Mouse (Mus musculus): ENCODE measurements at regions not wholly inside any gene's neighbourhood (a gene's known extent, or its start where the extent isn't known, plus 50 kb on each side); places are given as distances from the start of the nearest gene placed in this dataset.

DNA sequence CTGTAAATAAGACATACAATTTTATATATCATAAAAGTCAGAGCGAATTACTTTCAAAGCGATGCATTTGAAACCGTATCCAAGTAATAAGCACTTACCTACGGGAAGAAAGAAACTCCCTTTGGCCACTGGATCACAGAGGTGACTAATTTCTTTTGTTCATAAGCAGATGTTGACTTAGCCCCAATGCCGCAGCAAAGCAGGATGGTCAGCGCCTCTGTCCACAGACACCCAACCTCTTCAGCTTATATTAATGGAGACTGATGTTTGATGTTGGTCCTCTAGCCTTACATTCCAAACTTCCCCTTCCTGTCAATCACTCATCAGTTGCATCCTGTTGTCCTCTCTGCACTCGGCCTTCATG is 247.9 kb downstream of the Tbc1d1 start:
- H3K36me3 ChIP-seq (ENCODE audit: control insufficient read depth in 1 of 2, insufficient read depth in 2 of 2, low read length in 2 of 2), result no peaks in the 10 kb centered on the region
- H3K4me1 ChIP-seq (ENCODE audit: control insufficient read depth in 1 of 2, insufficient read depth in 2 of 2, low read length in 2 of 2), result no peaks in the 10 kb centered on the region
- H3K79me2 ChIP-seq (ENCODE audit: control insufficient read depth, insufficient read depth, low read length, poor library complexity), result no peaks in the 10 kb centered on the region
- H3K27ac ChIP-seq (ENCODE audit: control insufficient read depth, low read depth, low read length), result no peak overlapping the region
- TF ChIP-seq ZNF384 (IDR thresholded peaks at IDR 0.05; ENCODE audit: low read depth, low read length), result no peak
- TF ChIP-seq MYC (IDR thresholded peaks at IDR 0.05; ENCODE audit: low read depth, low read length), result no peak
- no peak for TF ChIP-seq CHD1 (IDR thresholded peaks at IDR 0.05; ENCODE audit: low read depth, low read length)
- TF ChIP-seq ELF1 (IDR thresholded peaks at IDR 0.05; ENCODE audit: low read depth, low read length), result no peak
- TF ChIP-seq MYB (IDR thresholded peaks at IDR 0.05; ENCODE audit: low read depth, low read length), result no peak
- no peak; the same call in 1 of the 2 replicates for TF ChIP-seq POLR2AphosphoS5 (IDR thresholded peaks at IDR 0.05; ENCODE audit: borderline replicate concordance, low read depth, low read length)
- no peak for TF ChIP-seq ETS1 (IDR thresholded peaks at IDR 0.05; ENCODE audit: low read depth, low read length)
- H3K9ac ChIP-seq (ENCODE audit: control insufficient read depth, low read depth, low read length, poor library complexity, severe bottlenecking), result no peak overlapping the region
- DNase-seq (ENCODE audit: low read depth, low spot score), result peak; percentile 21
- no peaks in the 10 kb centered on the region for H3K9me3 ChIP-seq (replicated peaks; ENCODE audit: insufficient read depth, low read length)
- H3K4me3 ChIP-seq (ENCODE audit: control insufficient read depth in 1 of 2, insufficient read depth in 1 of 2, low read depth in 2 of 2, low read length in 2 of 2), result no peak overlapping the region
- H3K27me3 ChIP-seq (ENCODE audit: control insufficient read depth in 1 of 2, insufficient read depth in 2 of 2, low read length in 2 of 2), result no peaks in the 10 kb centered on the region

DNA sequence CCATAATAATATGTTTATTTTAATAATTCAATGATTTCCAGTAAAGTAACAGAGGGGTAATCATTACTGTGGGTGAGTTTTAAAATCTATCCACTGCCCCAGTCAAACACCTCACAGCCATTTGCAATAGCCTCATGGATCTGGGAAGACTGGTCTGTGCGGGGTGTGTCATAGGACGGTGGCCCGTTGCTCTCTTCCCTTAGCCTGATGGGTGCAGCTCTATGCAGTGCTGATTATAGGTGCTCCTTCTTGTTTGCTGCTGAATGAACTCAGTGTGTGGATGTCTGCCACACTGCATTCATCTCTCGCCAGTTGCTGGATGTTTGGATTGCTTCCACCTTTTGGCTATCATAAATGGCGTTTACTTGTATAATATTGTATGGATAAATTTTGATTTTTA is 248.4 kb downstream of the Tbc1d1 start:
- H3K9me3 ChIP-seq (replicated peaks; ENCODE audit: insufficient read depth, low read length), result no peaks in the 10 kb centered on the region
- no peaks in the 10 kb centered on the region for H3K36me3 ChIP-seq (ENCODE audit: control insufficient read depth in 1 of 2, insufficient read depth in 2 of 2, low read length in 2 of 2)
- H3K27me3 ChIP-seq (ENCODE audit: control insufficient read depth in 1 of 2, insufficient read depth in 2 of 2, low read length in 2 of 2), result no peaks in the 10 kb centered on the region
- no peak overlapping the region for H3K27ac ChIP-seq (ENCODE audit: control insufficient read depth, low read depth, low read length)
- H3K79me2 ChIP-seq (ENCODE audit: control insufficient read depth, insufficient read depth, low read length, poor library complexity), result no peaks in the 10 kb centered on the region
- H3K9ac ChIP-seq (ENCODE audit: control insufficient read depth, low read depth, low read length, poor library complexity, severe bottlenecking), result no peak overlapping the region
- DNase-seq (ENCODE audit: low read depth, low spot score), result peak; percentile 20
- TF ChIP-seq MAZ (IDR thresholded peaks at IDR 0.05; ENCODE audit: low read depth, low read length), result no peak
- no peak for TF ChIP-seq RCOR1 (IDR thresholded peaks at IDR 0.05; ENCODE audit: low read depth, low read length)
- TF ChIP-seq SIN3A (IDR thresholded peaks at IDR 0.05; ENCODE audit: low read length), result no peak
- no peak for TF ChIP-seq TCF12 (IDR thresholded peaks at IDR 0.05; ENCODE audit: low read depth, low read length)
- no peak for TF ChIP-seq POLR2A (IDR thresholded peaks at IDR 0.05; ENCODE audit: control insufficient read depth in 1 of 2, insufficient read depth in 1 of 2, low read depth in 1 of 2, low read length in 2 of 2, poor library complexity in 1 of 2)
- no peak for TF ChIP-seq SMC3 (IDR thresholded peaks at IDR 0.05; ENCODE audit: low read depth, low read length)
- TF ChIP-seq RAD21 (IDR thresholded peaks at IDR 0.05; ENCODE audit: low read depth, low read length), result no peak
- H3K4me3 ChIP-seq (ENCODE audit: control insufficient read depth in 1 of 2, insufficient read depth in 1 of 2, low read depth in 2 of 2, low read length in 2 of 2), result no peak overlapping the region
- no peaks in the 10 kb centered on the region for H3K4me1 ChIP-seq (ENCODE audit: control insufficient read depth in 1 of 2, insufficient read depth in 2 of 2, low read length in 2 of 2)

DNA sequence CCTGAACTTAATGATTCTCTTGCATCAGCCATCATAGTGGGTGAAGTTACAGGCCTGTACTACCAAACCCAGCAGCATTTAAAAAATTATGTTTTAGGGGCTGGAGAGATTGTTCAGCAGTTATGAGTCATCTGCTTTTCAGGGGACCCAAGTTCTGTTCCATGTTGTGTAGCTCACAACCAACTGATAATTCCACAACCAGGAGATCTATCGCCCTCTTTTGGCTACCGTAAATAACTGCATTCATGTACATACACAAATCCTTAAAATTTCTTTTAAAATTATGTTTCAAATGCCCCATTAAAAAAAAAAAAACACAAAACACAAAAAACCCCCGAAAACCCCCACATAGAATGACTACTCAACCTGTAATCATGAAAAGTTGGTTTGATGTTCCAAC is 252.8 kb downstream of the Tbc1d1 start:
- Histone ChIP-seq H3K27ac (ENCODE audit: control insufficient read depth, low read depth, low read length) (no peak overlapping the region), H3K4me1 (ENCODE audit: control insufficient read depth in 1 of 2, insufficient read depth in 2 of 2, low read length in 2 of 2) (no peaks in the 10 kb centered on the region), H3K9me3 (replicated peaks; ENCODE audit: insufficient read depth, low read length) (no peaks in the 10 kb centered on the region), H3K27me3 (ENCODE audit: control insufficient read depth in 1 of 2, insufficient read depth in 2 of 2, low read length in 2 of 2) (no peaks in the 10 kb centered on the region), H3K4me3 (ENCODE audit: control insufficient read depth in 1 of 2, insufficient read depth in 1 of 2, low read depth in 2 of 2, low read length in 2 of 2) (no peak overlapping the region), H3K79me2 (ENCODE audit: control insufficient read depth, insufficient read depth, low read length, poor library complexity) (no peaks in the 10 kb centered on the region), H3K9ac (ENCODE audit: control insufficient read depth, low read depth, low read length, poor library complexity, severe bottlenecking) (no peak overlapping the region), H3K36me3 (ENCODE audit: control insufficient read depth in 1 of 2, insufficient read depth in 2 of 2, low read length in 2 of 2) (no peaks in the 10 kb centered on the region)
- peak; percentile 54 for DNase-seq (ENCODE audit: low read depth, low spot score)
- TF ChIP-seq RAD21 (IDR thresholded peaks at IDR 0.05; ENCODE audit: low read depth, low read length) (peak; percentile 57), SMC3 (IDR thresholded peaks at IDR 0.05; ENCODE audit: low read depth, low read length) (peak; percentile 52), CTCF (IDR thresholded peaks at IDR 0.05 in 2 of 3, conservative IDR thresholded peaks at IDR 0.05 in 1 of 3; ENCODE audit: control insufficient read depth in 1 of 3, insufficient read depth in 1 of 3, low read depth in 2 of 3, low read length in 3 of 3, poor library complexity in 1 of 3, severe bottlenecking in 1 of 3) (peak in 2 of 3 experiments; percentile 28 to 52; a peak in 3 of 6 replicates), GATA1 (IDR thresholded peaks at IDR 0.05; ENCODE audit: low read depth, low read length) (no peak), NELFE (IDR thresholded peaks at IDR 0.05; ENCODE audit: low read depth, low read length) (no peak), TBP (IDR thresholded peaks at IDR 0.05; ENCODE audit: low read depth, low read length) (no peak), CHD1 (IDR thresholded peaks at IDR 0.05; ENCODE audit: low read depth, low read length) (no peak), ZC3H11A (IDR thresholded peaks at IDR 0.05; ENCODE audit: low read depth, low read length) (peak; percentile 37; the same call in 1 of the 2 replicates), E2F4 (IDR thresholded peaks at IDR 0.05; ENCODE audit: borderline replicate concordance, low read depth, low read length) (no peak), BHLHE40 (IDR thresholded peaks at IDR 0.05; ENCODE audit: borderline replicate concordance, low read depth, low read length) (no peak)

Measured in MEL (cell line).